Mouse (Mus musculus) stomach, postnatal 0 days (tissue): ENCODE results near the gene Gnai2. TPM values are rescaled to one million over a fixed set of nuclear protein-coding genes. Genes with fewer than 3 reads are reported as not detected.
A peak's percentile ranks its signal among the peaks of the same experiment; 100 is the strongest.
"Not testable (repeated sequence)": the region's sequence is repeated elsewhere in the genome, so short reads cannot be mapped to it uniquely, and the experiment has no call there.

ENCODE experiments used
- ATAC-seq: fragments of 200-750 bp; cut with Nextera tagmentation; 2 replicates; pipeline ENCODE4 v1.8.0; 2017; ENCODE audit not compliant: low FRiP score, low TSS enrichment
- DNase-seq: peaks from one replicate; pipeline ENCODE4 v3.0.0-alpha.2; 2016; ENCODE audit warnings: low spot score
- H3K27ac ChIP-seq: fragments of 300-500 bp; sonication (generic); replicated peaks from 2 replicates; pipeline ENCODE4 v1.5.1; 2014; ENCODE audit warnings: mild to moderate bottlenecking, control low read depth
- H3K27me3 ChIP-seq: fragments of 300-500 bp; sonication (generic); 2 replicates; pipeline ENCODE4 v1.6.1; 2014; ENCODE audit warnings: low read length; ENCODE audit not compliant: control insufficient read depth, insufficient read depth
- H3K36me3 ChIP-seq: fragments of 300-500 bp; sonication (generic); 2 replicates; pipeline ENCODE4 v1.6.1; 2014; ENCODE audit warnings: low read length, mixed read lengths; ENCODE audit not compliant: control insufficient read depth, insufficient read depth
- H3K4me1 ChIP-seq: fragments of 300-500 bp; sonication (generic); replicated peaks from 2 replicates; pipeline ENCODE4 v1.6.1; 2014; ENCODE audit warnings: antibody characterized with exemption; ENCODE audit not compliant: control insufficient read depth, insufficient read depth
- H3K4me2 ChIP-seq: fragments of 300-500 bp; sonication (generic); replicated peaks from 2 replicates; pipeline ENCODE4 v1.6.1; 2014; ENCODE audit warnings: low read depth, mild to moderate bottlenecking, control low read depth, moderate library complexity
- H3K4me3 ChIP-seq: fragments of 300-500 bp; sonication (generic); 2 replicates; pipeline ENCODE4 v1.5.1; 2014; ENCODE audit warnings: low read depth, low read length, control low read depth
- H3K9ac ChIP-seq: fragments of 300-500 bp; sonication (generic); 2 replicates; pipeline ENCODE4 v1.6.1; 2014; ENCODE audit warnings: mild to moderate bottlenecking, low read length, control low read depth, mixed read lengths
- H3K9me3 ChIP-seq: fragments of 300-500 bp; sonication (generic); 2 replicates; pipeline ENCODE4 v1.6.1; 2016; ENCODE audit warnings: low read length; ENCODE audit not compliant: control insufficient read depth
- CTCF ChIP-seq: IDR thresholded peaks from 2 replicates; pipeline ENCODE4 v1.5.1; 2016; ENCODE audit warnings: antibody characterized with exemption, low read depth, mild to moderate bottlenecking, moderate library complexity
- EP300 ChIP-seq: optimal IDR thresholded peaks from 2 replicates; pipeline ENCODE3; 2016; ENCODE audit warnings: antibody characterized with exemption
- WGBS: fragments of 180-500 bp; shearing (Covaris S2); extraction: QIAGEN DNeasy Blood & Tissue Kit; methylation state at CpG from one replicate; pipeline ENCODE4 v1.1.7; 2014; 5-methylcytosine and 5-hydroxymethylcytosine counted together
- polyA plus RNA-seq: library from polyadenylated mRNA; unstranded; fragments of >200 nt; fragmentation: Nextera tagmentation; extraction: Ambion mirVana; gene quantifications from 2 replicates; pipeline ENCODE4 v1.2.1, GENCODE M21; 2015

Gnai2 gene
- polyA plus RNA-seq, 1 experiment from 2014 or later, result 189 TPM

DNA sequence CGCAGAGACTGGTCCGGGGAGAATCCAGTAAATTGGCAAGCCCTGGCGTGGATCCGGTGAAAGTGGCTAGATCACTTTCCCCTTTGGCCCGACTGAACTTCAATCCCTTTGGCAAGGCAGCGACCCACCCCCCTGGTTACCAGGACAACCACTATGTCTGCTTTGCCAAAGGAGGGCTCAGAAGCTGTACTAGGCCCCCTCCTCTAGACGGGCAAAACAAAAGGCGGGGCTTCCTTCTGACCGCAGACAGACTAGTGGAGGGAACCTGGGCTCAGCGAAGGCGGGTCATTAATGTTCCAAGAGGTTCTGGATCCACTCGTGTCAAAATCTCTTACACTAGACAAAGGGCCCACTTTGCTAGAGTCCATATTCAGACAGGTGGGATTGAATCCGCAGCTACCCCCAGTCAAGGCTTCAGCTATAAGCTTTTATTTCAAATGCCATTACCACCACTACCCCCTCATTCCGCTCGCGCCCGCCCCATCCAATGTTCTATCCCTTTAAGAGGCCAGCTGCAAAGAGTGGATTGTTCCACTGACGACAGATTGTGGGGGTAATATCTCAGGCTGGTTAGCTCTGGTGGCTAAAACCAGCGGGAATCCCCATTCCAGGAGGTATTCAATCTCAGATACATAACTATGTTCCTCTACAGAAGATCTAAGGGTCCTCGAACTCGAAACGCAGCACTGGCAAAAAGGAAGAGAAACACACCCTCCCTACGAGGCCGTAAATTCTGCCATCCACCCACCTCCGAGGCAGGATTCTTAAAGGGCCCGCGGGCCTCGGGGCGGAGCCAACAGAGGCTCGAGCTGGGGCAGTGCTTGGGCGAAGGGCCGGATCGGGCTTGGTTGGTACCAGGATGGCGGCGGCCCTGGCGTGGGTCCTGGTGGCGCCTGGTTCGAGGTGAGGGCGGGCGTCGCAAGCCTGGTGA is 66.6 kb downstream of the Gnai2 start:
- TF ChIP-seq EP300, result peak; percentile 93
- TF ChIP-seq CTCF, result no peak
- Histone ChIP-seq H3K9ac (peak overlapping the region; percentile 82), H3K4me2 (peak overlapping the region; percentile 71), H3K36me3 (peaks cover 6% of the 10 kb centered on the region; the same call in 1 of the 2 replicates), H3K4me3 (peak overlapping the region; percentile 76), H3K27me3 (no peaks in the 10 kb centered on the region), H3K27ac (peak overlapping the region; percentile 86), H3K9me3 (no peaks in the 10 kb centered on the region), H3K4me1 (peaks cover 17% of the 10 kb centered on the region)
- DNase-seq (peak; percentile 90), ATAC-seq (peak; percentile 79)
- under 1% methylated on average over 40 of the region's 41 CpGs for WGBS

DNA sequence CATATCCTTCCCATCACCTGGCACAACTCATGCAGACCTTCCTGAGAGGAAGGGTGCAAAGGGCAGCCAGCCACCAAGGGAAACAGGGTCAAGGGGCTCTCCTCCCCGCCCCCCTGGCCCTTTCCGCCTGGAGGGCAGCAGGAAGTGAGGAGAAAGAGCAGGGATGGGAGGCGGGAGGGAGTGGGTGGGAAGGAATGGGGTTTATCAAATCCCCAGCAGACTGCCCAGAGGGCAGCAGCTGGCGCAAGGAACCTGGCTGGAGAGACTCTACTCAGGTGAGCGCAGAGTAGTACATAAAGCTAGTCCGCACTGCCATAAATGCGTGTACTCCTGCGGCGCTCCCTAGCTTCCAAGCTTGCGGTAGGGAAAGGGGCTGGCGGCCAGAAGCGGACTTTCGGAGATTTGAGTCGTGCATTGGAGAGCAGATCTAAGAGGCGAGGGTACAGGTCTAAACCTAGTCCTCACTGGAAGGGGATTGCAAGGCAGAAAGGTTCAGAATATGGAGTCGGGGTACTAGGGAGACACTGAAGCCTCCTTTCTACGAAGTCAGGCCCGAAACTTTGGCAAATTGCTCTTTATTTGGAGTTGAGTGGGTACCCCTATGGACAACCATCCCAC is 67.4 kb downstream of the Gnai2 start, which contains the start of gene Hyal2:
Gene Hyal2, plus strand, starts transcription at position 244 of the 618 bp plus-strand sequence.
- H3K36me3 ChIP-seq, result peaks cover 6% of the 10 kb centered on the region; the same call in 1 of the 2 replicates
- ATAC-seq (no peak), DNase-seq (peak; percentile 53)
- H3K9me3 ChIP-seq, result no peaks in the 10 kb centered on the region
- H3K27me3 ChIP-seq, result no peaks in the 10 kb centered on the region
- peaks cover 17% of the 10 kb centered on the region for H3K4me1 ChIP-seq
- peak within 1 kb of the TSS; percentile 82 for H3K9ac ChIP-seq
- peak within 1 kb of the TSS; percentile 71 for H3K4me2 ChIP-seq
- 0 out of 2 replicates have a peak, but pooled peaks have one; percentile 16 for TF ChIP-seq CTCF
- TF ChIP-seq EP300, result no peak
- peak within 1 kb of the TSS; percentile 76 for H3K4me3 ChIP-seq
- 13% methylated on average over 18 of the region's 18 CpGs for whole genome bisulfite sequencing
- peak within 1 kb of the TSS; percentile 86 for H3K27ac ChIP-seq

DNA sequence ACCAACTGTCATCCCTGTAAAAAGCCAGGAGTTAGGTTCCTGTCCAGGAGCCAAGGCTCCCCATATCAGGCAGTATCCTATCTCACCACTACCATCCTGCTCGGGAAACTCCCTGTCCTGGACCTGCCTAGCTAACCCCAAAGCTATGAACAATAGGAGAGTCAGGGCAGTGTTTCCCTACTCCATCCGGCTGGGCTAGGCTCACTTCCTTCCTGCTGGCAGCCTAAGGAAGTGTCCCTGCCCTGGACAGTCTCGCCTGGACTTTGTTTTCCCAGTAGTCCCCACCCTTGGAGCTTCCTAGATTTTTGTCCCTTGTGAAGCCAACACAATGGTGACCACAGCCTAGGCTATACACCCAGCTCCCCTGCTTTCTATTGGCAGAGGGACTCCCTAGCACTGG is 68.3 kb downstream of the Gnai2 start:
- H3K36me3 ChIP-seq, result peaks cover 4% of the 10 kb centered on the region; the same call in 1 of the 2 replicates
- TF ChIP-seq EP300, result no peak
- TF ChIP-seq CTCF, result peak; percentile 27
- no peak overlapping the region for H3K4me3 ChIP-seq
- H3K27me3 ChIP-seq, result no peaks in the 10 kb centered on the region
- no peaks in the 10 kb centered on the region for H3K9me3 ChIP-seq
- no peak overlapping the region for H3K4me2 ChIP-seq
- no peak overlapping the region for H3K9ac ChIP-seq
- peak; percentile 11 for ATAC-seq
- H3K4me1 ChIP-seq, result peaks cover 17% of the 10 kb centered on the region
- peak overlapping the region; percentile 86 for H3K27ac ChIP-seq
- 48% methylated on average over 3 of the region's 3 CpGs for WGBS
- no peak for DNase-seq

DNA sequence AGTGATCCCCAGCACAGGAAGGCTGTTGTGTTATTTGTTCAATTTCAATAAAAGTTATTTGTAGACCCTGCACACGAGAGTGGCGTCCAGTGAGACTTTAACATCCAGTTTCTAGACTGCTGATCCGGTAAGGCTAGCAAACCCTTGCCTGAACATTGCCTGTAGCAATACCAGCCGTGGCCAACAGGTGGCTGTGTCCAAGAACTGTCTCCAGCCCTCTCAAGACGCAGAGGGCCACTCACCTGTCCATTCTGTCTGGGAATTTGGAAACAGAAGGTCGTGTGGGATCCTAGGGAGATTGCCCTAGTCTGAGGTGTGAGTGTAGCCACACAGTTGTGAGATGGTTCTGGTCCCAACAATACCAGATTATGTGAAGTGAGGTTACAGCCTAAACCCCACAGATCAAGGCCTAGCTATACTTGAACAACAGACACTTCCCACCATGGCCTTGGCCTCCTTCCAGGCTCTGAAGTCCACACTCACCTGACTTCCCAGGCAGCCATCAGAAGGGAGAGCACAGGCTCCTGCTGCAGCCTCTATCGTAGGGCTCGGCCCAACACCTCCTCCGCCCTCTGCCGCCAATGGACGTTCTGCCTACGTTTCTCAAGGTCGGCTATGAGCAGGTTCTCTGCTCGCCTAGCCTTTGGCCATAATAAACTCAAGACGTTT is 69.0 kb downstream of the Gnai2 start:
- peak overlapping the region; percentile 86 for H3K27ac ChIP-seq
- ATAC-seq (no peak), DNase-seq (peak; percentile 90)
- H3K4me2 ChIP-seq, result no peak overlapping the region
- H3K36me3 ChIP-seq, result peaks cover 10% of the 10 kb centered on the region
- no peak overlapping the region for H3K4me3 ChIP-seq
- WGBS, result 42% methylated on average over 15 of the region's 15 CpGs
- peak; percentile 88 for TF ChIP-seq CTCF
- TF ChIP-seq EP300, result no peak
- H3K27me3 ChIP-seq, result no peaks in the 10 kb centered on the region
- H3K9ac ChIP-seq, result no peak overlapping the region
- H3K4me1 ChIP-seq, result peaks cover 17% of the 10 kb centered on the region
- no peaks in the 10 kb centered on the region for H3K9me3 ChIP-seq

DNA sequence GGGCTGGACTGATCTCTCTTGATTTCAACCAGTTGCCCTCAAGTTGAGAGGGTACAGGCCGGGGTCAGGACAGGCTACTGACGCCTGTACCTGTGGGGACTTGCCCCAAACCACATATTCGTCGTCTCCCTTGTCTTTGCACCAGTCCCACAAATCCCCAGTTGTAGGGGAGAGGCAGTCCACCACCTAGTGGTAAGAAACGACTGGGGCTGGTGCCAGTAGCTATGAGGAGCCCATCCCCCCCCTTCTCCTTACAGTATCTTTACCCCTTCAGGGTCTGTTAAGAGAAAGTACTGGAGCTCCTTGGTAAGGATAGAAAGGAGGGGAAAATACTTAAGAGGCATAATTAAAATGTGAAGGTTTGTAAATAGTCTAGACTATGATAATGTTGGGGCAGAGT is 69.6 kb downstream of the Gnai2 start:
- H3K9me3 ChIP-seq, ATAC-seq, DNase-seq, H3K4me2 ChIP-seq, H3K27me3 ChIP-seq, H3K9ac ChIP-seq, H3K4me3 ChIP-seq: not testable (repeated sequence)
- H3K4me1 ChIP-seq, result peaks cover 14% of the 10 kb centered on the region
- WGBS, result 32% methylated on average over 5 of the region's 5 CpGs
- peaks cover 10% of the 10 kb centered on the region for H3K36me3 ChIP-seq
- TF ChIP-seq CTCF, result peak; percentile 60
- peak overlapping the region; percentile 71 for H3K27ac ChIP-seq

Other genes with a start within 250 kb of the Gnai2 start
- gene Cacna2d2, start 235.8 kb downstream of the Gnai2 start, polyA plus RNA-seq, result 0.15 and 0.16 TPM in 2 replicates
- gene Tmem115, start 101.4 kb downstream of the Gnai2 start, polyA plus RNA-seq, result 41.9 and 43.2 TPM in 2 replicates
- gene Cyb561d2, start 93.2 kb downstream of the Gnai2 start, polyA plus RNA-seq, result 26.7 and 28.2 TPM in 2 replicates
- gene Nprl2, start 93.1 kb downstream of the Gnai2 start, polyA plus RNA-seq, result 24.8 and 24.9 TPM in 2 replicates
- gene Zmynd10, start 88.1 kb downstream of the Gnai2 start, polyA plus RNA-seq, result 0.94 and 0.97 TPM in 2 replicates
- gene Rassf1, start 83.8 kb downstream of the Gnai2 start, polyA plus RNA-seq, result 44.2 and 46.5 TPM in 2 replicates
- gene Tusc2, start 72.1 kb downstream of the Gnai2 start, polyA plus RNA-seq, result 44.9 and 48.7 TPM in 2 replicates
- gene Hyal2, start 67.4 kb downstream of the Gnai2 start, polyA plus RNA-seq, result 49.6 and 50.4 TPM in 2 replicates
- gene Hyal1, start 58.4 kb downstream of the Gnai2 start, polyA plus RNA-seq, result 7.2 and 8.0 TPM in 2 replicates
- 13.3 and 14.7 TPM in 2 replicates for gene Naa80, start 56.5 kb downstream of the Gnai2 start, polyA plus RNA-seq
- gene Hyal3, start 54.5 kb downstream of the Gnai2 start, polyA plus RNA-seq, result 1.3 and 1.4 TPM in 2 replicates
- 35.5 and 42.7 TPM in 2 replicates for gene Ifrd2, start 47.7 kb downstream of the Gnai2 start, polyA plus RNA-seq
- gene Sema3b, start 26.1 kb downstream of the Gnai2 start, polyA plus RNA-seq, result 16.3 and 19.1 TPM in 2 replicates
- 0.95 and 1.1 TPM in 2 replicates for gene Slc38a3, start 34.2 kb upstream of the Gnai2 start, polyA plus RNA-seq
- 2.1 and 2.9 TPM in 2 replicates for gene Gnat1, start 44.3 kb upstream of the Gnai2 start, polyA plus RNA-seq
- gene Sema3f, start 75.1 kb upstream of the Gnai2 start, polyA plus RNA-seq, result 11.7 and 15.1 TPM in 2 replicates
- 60.2 and 67.3 TPM in 2 replicates for gene Rbm5, start 135.6 kb upstream of the Gnai2 start, polyA plus RNA-seq
- gene Rbm6, start 237.9 kb upstream of the Gnai2 start, polyA plus RNA-seq, result 25.3 and 25.6 TPM in 2 replicates